Mouse (Mus musculus) hindbrain, embryonic 10.5 days (tissue): ENCODE data around the gene Map4k2. TPM values are rescaled to one million over a fixed set of nuclear protein-coding genes. Genes with fewer than 3 reads are reported as not detected.
A peak's percentile ranks its signal among the peaks of the same experiment; 100 is the strongest.

Source experiments
- DNase-seq: peaks from one replicate; pipeline ENCODE4 v3.0.0-alpha.2; 2017; ENCODE audit warnings: low spot score
- H3K27ac ChIP-seq: fragments of 300-500 bp; sonication (generic); 2 replicates; pipeline ENCODE4 v1.5.1; 2016; ENCODE audit warnings: mild to moderate bottlenecking, moderate library complexity
- H3K27me3 ChIP-seq: fragments of 300-500 bp; sonication (generic); 2 replicates; pipeline ENCODE4 v1.6.1; 2016; ENCODE audit warnings: mild to moderate bottlenecking; ENCODE audit not compliant: poor library complexity, insufficient read depth, severe bottlenecking
- H3K36me3 ChIP-seq: fragments of 300-500 bp; sonication (generic); 2 replicates; pipeline ENCODE4 v1.6.1; 2016; ENCODE audit warnings: mild to moderate bottlenecking, moderate library complexity
- H3K4me1 ChIP-seq: fragments of 300-500 bp; sonication (generic); replicated peaks from 2 replicates; pipeline ENCODE4 v1.6.1; 2016; ENCODE audit warnings: mild to moderate bottlenecking
- H3K4me3 ChIP-seq: fragments of 300-500 bp; sonication (generic); 2 replicates; pipeline ENCODE4 v1.5.1; 2016; ENCODE audit warnings: mild to moderate bottlenecking, moderate library complexity
- H3K9me3 ChIP-seq: fragments of 300-500 bp; sonication (generic); 2 replicates; pipeline ENCODE4 v1.6.1; 2016; ENCODE audit warnings: mild to moderate bottlenecking, moderate library complexity
- WGBS: fragments of 180-500 bp; shearing (Covaris S2); methylation state at CpG from one replicate; pipeline ENCODE4 v1.1.7; 2016; 5-methylcytosine and 5-hydroxymethylcytosine counted together
- polyA plus RNA-seq: library from polyadenylated mRNA; unstranded; fragments of >200 nt; fragmentation: Nextera tagmentation; extraction: Ambion mirVana; gene quantifications from 2 replicates; pipeline ENCODE4 v1.2.1, GENCODE M21; 2016

Map4k2 gene
- polyA plus RNA-seq, 1 experiment from 2014 or later, result 13.1 TPM

DNA sequence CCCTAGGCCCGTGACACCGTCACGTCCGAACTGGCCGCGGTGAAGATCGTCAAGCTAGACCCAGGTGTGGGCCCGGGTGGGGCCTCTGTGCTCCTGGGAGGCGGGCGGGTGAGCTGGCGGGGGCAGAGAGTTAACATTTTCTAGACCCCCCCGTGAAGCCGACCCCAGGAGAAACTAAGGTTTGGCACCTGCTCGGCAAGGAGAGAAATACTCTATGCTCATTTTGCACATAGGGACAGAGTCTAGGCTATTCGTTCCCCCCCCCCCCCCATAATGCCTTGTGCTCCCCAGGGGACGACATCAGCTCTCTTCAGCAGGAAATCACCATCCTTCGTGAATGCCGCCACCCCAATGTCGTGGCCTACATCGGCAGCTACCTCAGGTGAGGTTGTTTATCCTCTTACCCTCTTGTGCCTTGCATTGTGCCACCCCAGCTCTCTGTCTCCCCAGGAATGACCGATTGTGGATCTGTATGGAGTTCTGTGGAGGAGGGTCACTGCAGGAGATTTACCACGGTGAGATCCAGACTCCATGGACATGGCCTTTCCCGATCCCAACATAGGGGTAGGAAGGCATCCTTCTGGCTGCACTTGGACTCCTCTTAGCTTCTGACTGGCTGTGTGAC lies 630 bp downstream of the Map4k2 start:
- H3K27ac ChIP-seq, result peak overlapping the region; percentile 87
- 12% methylated on average over 23 of the region's 23 CpGs for WGBS
- no peaks in the 10 kb centered on the region for H3K9me3 ChIP-seq
- peaks cover 55% of the 10 kb centered on the region for H3K4me1 ChIP-seq
- peaks cover 5% of the 10 kb centered on the region; the same call in 1 of the 2 replicates for H3K27me3 ChIP-seq
- DNase-seq, result no peak
- H3K36me3 ChIP-seq, result peaks cover 87% of the 10 kb centered on the region
- H3K4me3 ChIP-seq, result peak overlapping the region; percentile 76

DNA sequence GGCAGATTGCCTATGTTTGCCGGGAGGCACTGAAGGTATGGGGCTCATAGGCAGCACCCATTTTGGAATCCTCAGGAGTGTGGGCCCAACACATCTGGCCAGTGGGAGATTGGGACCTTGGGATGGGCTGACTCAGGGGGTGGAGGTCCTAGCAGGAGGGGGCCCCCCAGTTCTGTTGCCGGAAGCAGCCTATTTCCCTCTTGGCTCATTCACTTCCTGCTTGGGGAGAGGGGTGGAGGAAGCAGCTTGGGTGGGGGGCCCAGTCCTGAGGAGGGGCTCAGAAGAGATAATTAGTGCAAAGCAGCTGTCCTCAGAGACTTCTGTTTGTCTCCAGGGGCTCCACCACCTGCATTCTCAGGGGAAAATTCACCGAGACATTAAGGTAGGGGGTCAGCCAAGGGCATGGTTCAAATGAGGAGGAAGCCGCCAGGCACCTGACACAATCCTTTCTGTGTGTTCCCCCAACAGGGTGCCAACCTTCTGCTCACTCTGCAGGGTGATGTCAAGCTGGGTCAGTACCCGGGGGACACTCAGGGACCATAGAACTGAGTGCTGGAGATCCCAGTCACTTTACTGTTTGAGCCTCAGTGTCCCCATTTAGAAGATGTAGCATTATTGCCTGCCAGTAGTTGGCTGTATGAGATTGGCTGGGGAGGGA lies 1.5 kb downstream of the Map4k2 start:
- Histone ChIP-seq H3K4me1 (peaks cover 47% of the 10 kb centered on the region), H3K4me3 (peak overlapping the region; percentile 76), H3K9me3 (no peaks in the 10 kb centered on the region), H3K36me3 (peaks cover 87% of the 10 kb centered on the region), H3K27ac (no peak overlapping the region), H3K27me3 (peaks cover 5% of the 10 kb centered on the region; the same call in 1 of the 2 replicates)
- 83% methylated on average over 5 of the region's 5 CpGs for WGBS
- no peak for DNase-seq

- peaks cover 5% of the 10 kb centered on the region; the same call in 1 of the 2 replicates for H3K27me3 ChIP-seq
- no peak overlapping the region for H3K27ac ChIP-seq
- H3K36me3 ChIP-seq, result peaks cover 85% of the 10 kb centered on the region
- WGBS, result 85% methylated on average over 19 of the region's 19 CpGs
- no peak for DNase-seq
- no peaks in the 10 kb centered on the region for H3K9me3 ChIP-seq
- peaks cover 47% of the 10 kb centered on the region for H3K4me1 ChIP-seq
- H3K4me3 ChIP-seq, result peak overlapping the region; percentile 76
Observed at GRCm38 (mm10) chr19:6343066-6343925, 2.4 kb downstream of the Map4k2 start.

- peaks cover 5% of the 10 kb centered on the region; the same call in 1 of the 2 replicates for H3K27me3 ChIP-seq
- H3K36me3 ChIP-seq, result peaks cover 81% of the 10 kb centered on the region
- WGBS, result 92% methylated on average over 5 of the region's 5 CpGs
- H3K4me3 ChIP-seq, result no peak overlapping the region
- no peak for DNase-seq
- no peak overlapping the region for H3K27ac ChIP-seq
- no peaks in the 10 kb centered on the region for H3K9me3 ChIP-seq
- peaks cover 54% of the 10 kb centered on the region for H3K4me1 ChIP-seq
Observed at GRCm38 (mm10) chr19:6343996-6344395, 3.1 kb downstream of the Map4k2 start.

GRCm38 (mm10) chr19:6346023-6346422 lies 5.1 kb downstream of the Map4k2 start:
- Histone ChIP-seq H3K4me1 (peaks cover 49% of the 10 kb centered on the region), H3K36me3 (peaks cover 69% of the 10 kb centered on the region), H3K4me3 (no peak overlapping the region), H3K9me3 (no peaks in the 10 kb centered on the region), H3K27me3 (peaks cover 5% of the 10 kb centered on the region; the same call in 1 of the 2 replicates), H3K27ac (no peak overlapping the region)
- no peak for DNase-seq
- WGBS, result 93% methylated on average over 5 of the region's 5 CpGs

DNA sequence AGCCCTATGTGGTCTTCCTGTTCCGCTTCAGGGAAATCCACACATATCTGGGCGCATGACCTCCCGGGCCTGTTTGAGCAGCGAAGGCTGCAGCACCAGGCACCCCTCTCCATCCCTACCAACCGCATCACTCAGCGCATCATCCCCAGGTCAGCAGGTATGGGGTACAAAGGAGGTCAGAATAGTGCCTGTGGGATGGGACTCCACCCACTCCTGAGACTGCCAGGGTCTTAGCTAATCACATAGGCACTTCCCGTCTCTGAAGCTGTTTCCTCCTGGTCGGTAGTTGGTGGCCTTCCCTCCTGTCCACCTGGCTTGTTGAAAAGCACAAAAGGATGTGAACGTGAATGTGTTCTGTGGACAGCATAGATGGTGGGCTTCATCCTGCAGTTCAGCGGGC lies 5.7 kb downstream of the Map4k2 start:
- peaks cover 48% of the 10 kb centered on the region for H3K4me1 ChIP-seq
- H3K9me3 ChIP-seq, result no peaks in the 10 kb centered on the region
- 93% methylated on average over 10 of the region's 10 CpGs for WGBS
- DNase-seq, result no peak
- H3K27ac ChIP-seq, result 0 out of 2 replicates have a peak overlapping the region, but pooled peaks have one; percentile 12
- peaks cover 74% of the 10 kb centered on the region for H3K36me3 ChIP-seq
- H3K4me3 ChIP-seq, result no peak overlapping the region
- peaks cover 1% of the 10 kb centered on the region; the same call in 1 of the 2 replicates for H3K27me3 ChIP-seq

DNA sequence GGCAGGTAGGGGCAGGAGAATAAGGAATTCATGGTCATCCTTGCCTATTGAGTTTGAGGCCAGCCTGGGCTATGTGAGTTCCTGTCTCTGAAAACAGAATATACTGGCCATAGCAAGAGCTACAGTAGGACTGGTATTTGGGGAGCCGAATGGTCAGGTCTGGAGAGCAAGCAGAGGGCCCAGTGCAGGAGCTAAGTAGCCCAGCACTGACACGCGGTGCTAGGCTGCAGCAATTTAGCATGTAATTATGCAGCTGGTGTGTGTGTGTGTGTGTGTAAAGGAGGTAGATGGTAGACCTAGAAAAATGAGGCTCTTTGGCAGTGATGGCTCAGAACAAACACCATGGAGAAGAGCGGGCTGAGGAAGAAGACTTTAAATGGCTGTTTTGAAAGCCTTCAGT lies 6.7 kb downstream of the Map4k2 start:
- H3K27ac ChIP-seq, result no peak overlapping the region; the same call in 1 of the 2 replicates

DNA sequence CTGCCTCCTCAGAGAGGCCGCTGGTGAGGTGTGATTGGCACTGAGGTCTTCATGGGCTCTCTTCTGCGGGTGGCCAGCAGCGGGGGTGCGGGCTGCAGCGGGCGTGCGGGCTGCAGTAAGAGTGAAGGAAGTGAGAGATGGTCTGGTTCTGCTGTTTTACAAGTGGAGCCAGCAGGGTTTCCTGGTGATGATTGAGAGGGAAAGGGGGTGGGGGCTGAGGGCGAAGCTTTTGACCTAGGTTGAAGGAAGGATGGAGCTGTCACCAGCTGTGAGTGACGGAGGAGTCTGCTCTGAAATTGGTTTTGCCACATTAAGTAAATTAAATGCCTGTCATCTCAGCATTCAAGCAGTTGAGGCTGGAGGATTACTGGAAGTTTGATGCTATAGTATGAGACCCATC lies 7.8 kb downstream of the Map4k2 start:
- Histone ChIP-seq H3K27ac (peak overlapping the region; percentile 66), H3K4me1 (peaks cover 31% of the 10 kb centered on the region), H3K4me3 (no peak overlapping the region), H3K36me3 (peaks cover 69% of the 10 kb centered on the region), H3K27me3 (no peaks in the 10 kb centered on the region), H3K9me3 (no peaks in the 10 kb centered on the region)
- peak; percentile 41 for DNase-seq
- WGBS, result 46% methylated on average over 9 of the region's 9 CpGs

More for the DNA sequence above, 6.7 kb downstream of the Map4k2 start:
- Histone ChIP-seq H3K4me3 (no peak overlapping the region), H3K4me1 (peaks cover 38% of the 10 kb centered on the region), H3K27me3 (no peaks in the 10 kb centered on the region), H3K36me3 (peaks cover 69% of the 10 kb centered on the region), H3K9me3 (no peaks in the 10 kb centered on the region)
- no peak for DNase-seq
- 94% methylated on average over 4 of the region's 4 CpGs for WGBS

DNA sequence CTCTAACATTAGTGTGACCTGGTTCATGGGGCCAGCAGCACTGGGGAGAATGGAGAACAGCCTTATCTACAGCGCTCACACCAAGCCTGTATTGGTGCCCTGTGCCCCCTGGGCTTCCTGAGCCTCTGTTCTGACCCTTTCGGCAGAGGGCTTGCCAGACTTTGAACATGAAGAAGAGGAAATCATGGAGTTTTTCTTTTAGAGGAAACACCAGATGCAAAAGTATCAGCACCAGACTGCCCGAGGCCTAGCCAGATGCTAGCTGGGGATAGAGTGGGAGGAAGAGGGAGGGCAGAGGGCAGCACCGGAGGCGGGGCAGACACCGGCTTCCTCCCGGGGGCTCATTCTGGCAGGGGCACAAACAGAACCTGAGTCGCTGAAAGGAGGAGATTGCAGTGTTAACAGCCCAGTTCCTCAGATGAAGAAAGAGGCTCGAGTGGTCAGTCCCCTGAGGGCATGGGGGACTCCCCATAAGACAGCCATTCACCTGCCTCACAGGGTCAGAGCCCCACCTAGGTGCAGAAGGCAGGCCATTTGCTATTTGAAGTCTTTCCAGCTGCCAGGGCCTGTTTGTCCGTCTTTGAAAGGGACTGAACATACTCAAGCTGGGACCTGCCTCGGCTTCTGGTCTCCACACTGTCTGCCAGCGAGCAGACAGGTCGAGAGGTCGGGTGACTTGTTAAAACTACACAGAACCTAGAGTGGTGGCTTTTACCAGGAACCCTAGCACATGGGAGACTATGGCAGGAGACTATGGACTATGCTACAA lies 8.5 kb downstream of the Map4k2 start:
- H3K9me3 ChIP-seq, result no peaks in the 10 kb centered on the region
- no peaks in the 10 kb centered on the region for H3K27me3 ChIP-seq
- WGBS, result 32% methylated on average over 14 of the region's 14 CpGs
- H3K27ac ChIP-seq, result peak overlapping the region; percentile 66
- H3K4me1 ChIP-seq, result peaks cover 31% of the 10 kb centered on the region
- DNase-seq, result peak; percentile 50
- H3K4me3 ChIP-seq, result 0 out of 2 replicates have a peak overlapping the region, but pooled peaks have one; percentile 0
- peaks cover 69% of the 10 kb centered on the region for H3K36me3 ChIP-seq

GRCm38 (mm10) chr19:6351431-6352106 lies 10.6 kb downstream of the Map4k2 start:
- no peaks in the 10 kb centered on the region for H3K27me3 ChIP-seq
- WGBS, result 65% methylated on average over 14 of the region's 14 CpGs
- no peak for DNase-seq
- peaks cover 51% of the 10 kb centered on the region for H3K36me3 ChIP-seq
- H3K9me3 ChIP-seq, result no peaks in the 10 kb centered on the region
- H3K27ac ChIP-seq, result no peak overlapping the region
- no peak overlapping the region for H3K4me3 ChIP-seq
- peaks cover 28% of the 10 kb centered on the region for H3K4me1 ChIP-seq

GRCm38 (mm10) chr19:6352107-6352505 lies 11.2 kb downstream of the Map4k2 start:
- no peak overlapping the region for H3K4me3 ChIP-seq
- H3K4me1 ChIP-seq, result peaks cover 28% of the 10 kb centered on the region
- WGBS, result 88% methylated on average over 2 of the region's 2 CpGs
- H3K27me3 ChIP-seq, result no peaks in the 10 kb centered on the region
- peaks cover 45% of the 10 kb centered on the region for H3K36me3 ChIP-seq
- no peak overlapping the region for H3K27ac ChIP-seq
- DNase-seq, result no peak
- H3K9me3 ChIP-seq, result no peaks in the 10 kb centered on the region

DNA sequence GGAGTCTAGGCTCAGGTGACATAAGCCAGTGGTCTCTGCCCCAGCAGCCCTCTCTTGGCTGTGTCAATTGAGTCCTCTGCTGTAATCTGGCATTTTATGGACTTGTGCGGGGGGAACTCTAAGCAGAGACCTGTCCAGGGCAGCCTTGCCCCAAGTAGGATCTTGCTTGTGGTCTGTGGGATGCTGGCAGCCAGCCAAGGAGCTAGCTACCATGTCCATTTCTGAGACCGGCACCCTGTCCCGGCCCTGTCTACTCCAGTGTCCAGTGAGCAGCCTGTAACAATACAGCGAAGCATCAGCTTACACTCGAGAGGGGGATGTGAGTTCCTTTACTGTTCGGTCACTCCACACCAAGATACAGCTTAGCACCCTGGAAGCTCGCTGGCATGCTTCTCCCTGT lies 13.1 kb downstream of the Map4k2 start:
- H3K4me1 ChIP-seq, result peaks cover 19% of the 10 kb centered on the region
- no peaks in the 10 kb centered on the region for H3K27me3 ChIP-seq
- no peak overlapping the region for H3K4me3 ChIP-seq
- 89% methylated on average over 7 of the region's 7 CpGs for WGBS
- peaks cover 37% of the 10 kb centered on the region for H3K36me3 ChIP-seq
- H3K27ac ChIP-seq, result no peak overlapping the region
- no peak for DNase-seq
- H3K9me3 ChIP-seq, result no peaks in the 10 kb centered on the region
